Mouse (Mus musculus): ENCODE results near the gene Ccrl2.

- TF ChIP-seq REST (IDR thresholded peaks at IDR 0.05; ENCODE audit: insufficient read depth, insufficient read length) (no peak), POLR2A (IDR thresholded peaks at IDR 0.05; ENCODE audit: insufficient read length, low read depth) (no peak), USF1 (IDR thresholded peaks at IDR 0.05; ENCODE audit: low read depth) (no peak), TCF12 (IDR thresholded peaks at IDR 0.05; ENCODE audit: insufficient read depth, poor library complexity, severe bottlenecking) (no peak), MYOG (IDR thresholded peaks at IDR 0.05; ENCODE audit: control insufficient read depth in 1 of 3, insufficient read depth in 1 of 3, insufficient read length in 2 of 3, low read depth in 2 of 3) (no peak), CEBPB (IDR thresholded peaks at IDR 0.05; ENCODE audit: insufficient read depth, poor library complexity, severe bottlenecking) (no peak), POLR2AphosphoS2 (IDR thresholded peaks at IDR 0.05; ENCODE audit: insufficient read length, low read depth) (no peak), E2F4 (IDR thresholded peaks at IDR 0.05; ENCODE audit: insufficient read depth) (no peak), MAX (IDR thresholded peaks at IDR 0.05; ENCODE audit: low read depth) (no peak), MYOD1 (IDR thresholded peaks at IDR 0.05; ENCODE audit: control insufficient read depth in 1 of 3, insufficient read length in 2 of 3, low read depth in 2 of 3) (no peak), SRF (IDR thresholded peaks at IDR 0.05; ENCODE audit: control insufficient read depth, insufficient read length, low read depth) (no peak), TCF3 (IDR thresholded peaks at IDR 0.05; ENCODE audit: insufficient read length, low read depth) (no peak)
Observed at GRCm38 (mm10) chr9:111094626-111095025, 37.3 kb upstream of the Ccrl2 start.
